Mouse (Mus musculus) heart, postnatal 0 days (tissue): ENCODE results near the gene Syngr1.

Experiments
- CTCF ChIP-seq: IDR thresholded peaks from 2 replicates; pipeline ENCODE4 v1.5.1; 2016; ENCODE audit warnings: antibody characterized with exemption, control low read depth, low read depth
- EP300 ChIP-seq: IDR thresholded peaks from 2 replicates; pipeline ENCODE4 v1.6.1; 2016; ENCODE audit warnings: antibody characterized with exemption, low read depth

DNA sequence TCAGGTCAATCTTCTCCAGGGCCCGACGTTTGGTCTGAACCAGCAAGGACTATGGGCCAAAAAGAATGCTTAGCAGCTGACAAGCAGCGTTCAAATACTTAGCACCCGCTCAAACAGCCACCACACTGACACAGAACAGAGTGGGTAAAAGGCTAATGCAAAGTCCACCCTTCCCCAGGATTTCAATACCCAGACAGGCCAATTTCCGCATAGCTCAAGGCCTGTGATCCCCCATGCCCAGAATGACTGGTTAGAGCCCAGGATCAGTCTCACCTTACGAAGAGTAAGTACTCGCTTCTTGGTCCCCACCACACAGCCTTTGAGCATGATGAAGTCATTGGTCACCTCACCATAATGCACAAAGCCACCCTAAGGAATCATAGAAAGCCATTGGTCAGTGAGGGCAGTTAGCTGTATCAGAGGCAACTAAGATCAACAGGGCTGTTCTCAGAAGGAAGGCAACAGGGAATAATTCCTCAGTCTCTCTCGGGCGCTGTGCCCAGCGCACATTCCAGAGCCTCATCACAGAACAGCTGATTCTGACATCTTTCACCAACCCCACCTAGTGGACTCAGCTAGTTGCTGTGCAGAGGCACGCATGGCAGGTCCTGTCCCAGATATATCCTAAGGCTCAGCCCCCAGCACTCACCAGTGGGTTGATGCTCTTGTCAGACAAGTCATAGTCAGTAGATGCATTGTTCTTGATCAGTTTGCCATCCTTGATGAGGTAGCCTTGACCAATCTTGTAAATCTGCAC, 12.9 kb upstream of the Syngr1 start:
- no peak for TF ChIP-seq EP300
- peak; percentile 25; the same call in 1 of the 2 replicates for TF ChIP-seq CTCF
